Mouse (Mus musculus): ENCODE measurements around the gene Mtnr1a. TPM values are rescaled to one million over a fixed set of nuclear protein-coding genes. Genes with fewer than 3 reads are reported as not detected.
"Not testable (repeated sequence)": the region's sequence is repeated elsewhere in the genome, so short reads cannot be mapped to it uniquely, and the experiment has no call there.

Gene Mtnr1a
- polyA plus RNA-seq, 1 experiment from 2014 or later: not detected

DNA sequence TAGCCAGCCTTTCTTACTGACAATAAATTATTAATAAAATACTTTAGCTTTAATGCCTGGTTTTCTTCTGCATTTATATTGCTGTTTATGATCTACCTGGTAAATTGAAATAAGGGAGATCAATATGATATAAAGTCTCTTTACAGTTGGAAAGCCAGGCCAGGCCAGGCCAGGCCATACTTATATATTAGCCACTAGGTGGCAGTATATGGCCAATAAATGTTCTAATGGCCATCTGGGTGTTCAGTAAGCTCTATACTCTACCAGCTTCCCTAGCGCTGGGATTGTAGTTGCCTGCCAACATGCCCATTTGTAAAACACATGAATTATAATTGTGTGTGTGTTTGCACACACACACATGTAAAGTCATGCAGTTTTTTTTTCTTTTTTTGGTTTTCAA is 16.7 kb upstream of the Mtnr1a start:
- WGBS (ENCODE audit: insufficient replicate concordance): 55% methylated on average over 1 of the region's 1 CpGs
- no peaks in the 10 kb centered on the region for H3K36me3 ChIP-seq (ENCODE audit: control insufficient read depth, insufficient read depth)
- no peak overlapping the region for H3K4me3 ChIP-seq (ENCODE audit: low read depth, low read length)
- no peak overlapping the region for H3K27ac ChIP-seq (ENCODE audit: low read length)
- H3K4me1 ChIP-seq (ENCODE audit: control insufficient read depth, low read depth, low read length): no peaks in the 10 kb centered on the region
- H3K27me3 ChIP-seq (ENCODE audit: control insufficient read depth, insufficient read depth, low read depth, low read length): no peaks in the 10 kb centered on the region
- ATAC-seq (ENCODE audit: low read depth): no peak
- no peak overlapping the region for H3K9ac ChIP-seq (ENCODE audit: low read depth, low read length)
- no peaks in the 10 kb centered on the region for H3K9me3 ChIP-seq (replicated peaks; ENCODE audit: control insufficient read depth, low read length)
- H3K4me2 ChIP-seq (ENCODE audit: low read depth, low read length): no peak overlapping the region

GRCm38 (mm10) chr8:45052618-45053017 is 16.3 kb upstream of the Mtnr1a start:
- no peaks in the 10 kb centered on the region for H3K9me3 ChIP-seq (replicated peaks; ENCODE audit: control insufficient read depth, low read length)
- no peaks in the 10 kb centered on the region for H3K36me3 ChIP-seq (ENCODE audit: control insufficient read depth, insufficient read depth)
- no peak for ATAC-seq (ENCODE audit: low read depth)
- no peak overlapping the region for H3K27ac ChIP-seq (ENCODE audit: low read length)
- WGBS (ENCODE audit: insufficient replicate concordance): 80% methylated on average over 9 of the region's 9 CpGs
- H3K9ac ChIP-seq (ENCODE audit: low read depth, low read length): no peak overlapping the region
- no peaks in the 10 kb centered on the region for H3K4me1 ChIP-seq (ENCODE audit: control insufficient read depth, low read depth, low read length)
- no peak overlapping the region for H3K4me3 ChIP-seq (ENCODE audit: low read depth, low read length)
- H3K27me3 ChIP-seq (ENCODE audit: control insufficient read depth, insufficient read depth, low read depth, low read length): no peaks in the 10 kb centered on the region
- H3K4me2 ChIP-seq (ENCODE audit: low read depth, low read length): no peak overlapping the region

DNA sequence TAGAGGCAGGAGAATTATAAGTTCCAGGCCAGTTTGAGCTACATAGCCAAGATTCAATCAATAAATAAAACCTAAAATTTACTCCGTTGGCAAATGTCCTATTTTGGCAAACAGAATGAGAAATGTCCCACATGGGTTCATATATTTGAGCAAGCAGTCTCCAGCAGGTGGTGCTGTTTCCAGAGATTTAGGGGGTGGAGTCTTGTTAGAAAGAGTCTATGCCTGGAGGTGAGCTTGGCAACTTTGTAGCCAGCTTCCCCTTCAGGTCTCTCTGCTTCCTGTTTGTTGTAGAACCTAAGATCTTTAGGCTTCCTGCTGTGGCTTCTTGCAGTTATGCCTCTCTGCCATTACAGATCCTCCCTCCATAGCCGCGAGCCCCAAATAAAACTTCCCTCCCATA is 13.4 kb upstream of the Mtnr1a start:
- whole genome bisulfite sequencing (ENCODE audit: insufficient replicate concordance): 81% methylated on average over 3 of the region's 3 CpGs
- Histone ChIP-seq H3K4me1 (ENCODE audit: control insufficient read depth, low read depth, low read length) (no peaks in the 10 kb centered on the region), H3K4me3 (ENCODE audit: low read depth, low read length) (no peak overlapping the region), H3K4me2 (ENCODE audit: low read depth, low read length) (no peak overlapping the region), H3K9me3 (replicated peaks; ENCODE audit: control insufficient read depth, low read length) (no peaks in the 10 kb centered on the region), H3K27me3 (ENCODE audit: control insufficient read depth, insufficient read depth, low read depth, low read length) (no peaks in the 10 kb centered on the region), H3K27ac (ENCODE audit: low read length) (no peak overlapping the region), H3K9ac (ENCODE audit: low read depth, low read length) (no peak overlapping the region), H3K36me3 (ENCODE audit: control insufficient read depth, insufficient read depth) (no peaks in the 10 kb centered on the region)
- no peak for ATAC-seq (ENCODE audit: low read depth)

DNA sequence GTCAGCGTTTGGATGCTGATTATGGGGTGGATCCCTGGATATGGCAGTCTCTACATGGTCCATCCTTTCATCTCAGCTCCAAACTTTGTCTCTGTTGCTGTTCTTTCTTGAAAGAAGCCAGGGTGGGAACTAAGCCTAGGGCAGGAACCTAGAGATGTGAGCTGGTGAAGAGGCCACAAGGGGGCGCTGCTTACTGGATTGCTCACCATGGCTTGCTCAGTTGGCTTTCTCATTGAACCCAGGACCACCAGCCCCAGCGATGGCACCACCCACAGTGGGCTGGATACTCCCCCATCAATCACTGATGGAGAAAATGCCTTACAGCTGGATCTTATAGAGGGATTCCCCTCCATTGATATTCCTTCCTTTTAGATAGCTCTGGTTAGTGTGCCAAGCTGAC is 12.1 kb upstream of the Mtnr1a start:
- no peak for ATAC-seq (ENCODE audit: low read depth)
- H3K4me2 ChIP-seq (ENCODE audit: low read depth, low read length): no peak overlapping the region
- H3K27ac ChIP-seq (ENCODE audit: low read length): no peak overlapping the region
- H3K4me1 ChIP-seq (ENCODE audit: control insufficient read depth, low read depth, low read length): no peaks in the 10 kb centered on the region
- H3K4me3 ChIP-seq (ENCODE audit: low read depth, low read length): no peak overlapping the region
- H3K9me3 ChIP-seq (replicated peaks; ENCODE audit: control insufficient read depth, low read length): no peaks in the 10 kb centered on the region
- H3K36me3 ChIP-seq (ENCODE audit: control insufficient read depth, insufficient read depth): no peaks in the 10 kb centered on the region
- H3K9ac ChIP-seq (ENCODE audit: low read depth, low read length): no peak overlapping the region
- WGBS (ENCODE audit: insufficient replicate concordance): 12% methylated on average over 2 of the region's 3 CpGs
- no peaks in the 10 kb centered on the region for H3K27me3 ChIP-seq (ENCODE audit: control insufficient read depth, insufficient read depth, low read depth, low read length)

DNA sequence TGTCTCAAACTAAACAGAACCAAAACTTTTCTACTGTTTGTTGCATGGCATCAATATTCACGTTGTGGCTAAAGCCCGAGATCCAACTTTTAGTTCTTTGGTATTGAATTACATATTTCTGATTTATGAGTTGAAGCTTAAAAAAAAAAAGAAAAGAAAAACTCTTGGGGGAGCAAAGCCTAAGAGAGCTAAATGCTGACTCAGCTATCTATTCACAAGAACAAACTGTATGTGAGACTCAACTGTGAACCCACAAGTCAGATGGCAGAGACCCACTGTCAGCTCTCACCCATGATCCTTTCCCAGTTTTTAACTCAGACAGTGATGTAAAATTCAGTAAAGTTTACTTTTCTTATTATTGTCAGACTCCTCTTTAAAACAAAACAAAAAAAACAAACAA is 8.9 kb upstream of the Mtnr1a start:
- Histone ChIP-seq H3K27ac (ENCODE audit: low read length) (no peak overlapping the region), H3K9ac (ENCODE audit: low read depth, low read length) (no peak overlapping the region), H3K4me3 (ENCODE audit: low read depth, low read length) (no peak overlapping the region), H3K9me3 (replicated peaks; ENCODE audit: control insufficient read depth, low read length) (no peaks in the 10 kb centered on the region), H3K27me3 (ENCODE audit: control insufficient read depth, insufficient read depth, low read depth, low read length) (no peaks in the 10 kb centered on the region), H3K36me3 (ENCODE audit: control insufficient read depth, insufficient read depth) (no peaks in the 10 kb centered on the region), H3K4me2 (ENCODE audit: low read depth, low read length) (no peak overlapping the region), H3K4me1 (ENCODE audit: control insufficient read depth, low read depth, low read length) (no peaks in the 10 kb centered on the region)
- ATAC-seq (ENCODE audit: low read depth): no peak
- WGBS (ENCODE audit: insufficient replicate concordance): 76% methylated on average over 2 of the region's 2 CpGs

GRCm38 (mm10) chr8:45062311-45062710 is 6.6 kb upstream of the Mtnr1a start:
- ATAC-seq (ENCODE audit: low read depth): no peak
- 74% methylated on average over 11 of the region's 11 CpGs for WGBS (ENCODE audit: insufficient replicate concordance)
- H3K9ac ChIP-seq (ENCODE audit: low read depth, low read length): no peak overlapping the region
- H3K9me3 ChIP-seq (replicated peaks; ENCODE audit: control insufficient read depth, low read length): no peaks in the 10 kb centered on the region
- H3K4me3 ChIP-seq (ENCODE audit: low read depth, low read length): no peak overlapping the region
- H3K27me3 ChIP-seq (ENCODE audit: control insufficient read depth, insufficient read depth, low read depth, low read length): no peaks in the 10 kb centered on the region
- H3K4me2 ChIP-seq (ENCODE audit: low read depth, low read length): no peak overlapping the region
- no peaks in the 10 kb centered on the region for H3K36me3 ChIP-seq (ENCODE audit: control insufficient read depth, insufficient read depth)
- H3K27ac ChIP-seq (ENCODE audit: low read length): no peak overlapping the region
- no peaks in the 10 kb centered on the region for H3K4me1 ChIP-seq (ENCODE audit: control insufficient read depth, low read depth, low read length)

- H3K36me3 ChIP-seq (ENCODE audit: control insufficient read depth, insufficient read depth): no peaks in the 10 kb centered on the region
- no peak overlapping the region for H3K9ac ChIP-seq (ENCODE audit: low read depth, low read length)
- peak overlapping the region; percentile 53 for H3K27ac ChIP-seq (ENCODE audit: low read length)
- 34% methylated on average over 25 of the region's 25 CpGs for WGBS (ENCODE audit: insufficient replicate concordance)
- no peaks in the 10 kb centered on the region for H3K9me3 ChIP-seq (replicated peaks; ENCODE audit: control insufficient read depth, low read length)
- H3K4me3 ChIP-seq (ENCODE audit: low read depth, low read length): no peak overlapping the region
- peak overlapping the region; percentile 27 for H3K4me2 ChIP-seq (ENCODE audit: low read depth, low read length)
- ATAC-seq (ENCODE audit: low read depth): peak; percentile 93
- no peaks in the 10 kb centered on the region for H3K27me3 ChIP-seq (ENCODE audit: control insufficient read depth, insufficient read depth, low read depth, low read length)
- H3K4me1 ChIP-seq (ENCODE audit: control insufficient read depth, low read depth, low read length): no peaks in the 10 kb centered on the region
Observed at GRCm38 (mm10) chr8:45062982-45063924, 5.7 kb upstream of the Mtnr1a start.

DNA sequence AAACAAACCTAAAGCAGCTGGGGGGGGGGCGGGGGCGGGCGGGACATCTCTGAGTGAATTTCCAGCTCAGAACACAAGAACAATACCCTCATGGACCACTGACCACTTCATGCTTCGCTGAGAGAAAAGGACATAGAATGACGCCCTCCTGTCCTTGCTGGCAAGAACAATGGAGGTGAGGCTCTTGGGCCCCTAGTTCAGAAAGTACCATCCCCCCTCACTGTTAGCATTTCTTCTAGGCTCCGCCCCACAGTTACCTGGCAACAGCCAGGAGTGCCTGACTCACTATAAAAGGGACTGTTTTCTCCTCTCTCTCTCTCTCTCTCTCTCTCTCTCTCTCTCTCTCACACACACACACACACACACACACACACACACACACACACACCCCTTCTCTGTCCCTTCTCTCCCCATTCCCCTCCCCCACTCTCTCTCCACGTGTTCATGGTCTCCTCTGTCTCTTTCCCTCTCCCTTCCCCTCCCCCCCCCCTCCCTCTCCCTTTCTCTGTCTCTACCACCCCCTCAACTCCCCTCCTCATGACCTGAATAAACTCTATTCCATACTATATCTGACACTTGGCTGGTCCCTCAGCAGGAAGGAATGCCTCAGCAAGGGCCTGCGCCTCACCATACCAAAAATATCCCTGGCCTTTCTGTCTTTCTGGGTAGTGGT is 4.6 kb upstream of the Mtnr1a start:
- Histone ChIP-seq H3K4me2 (ENCODE audit: low read depth, low read length) (no peak overlapping the region), H3K27me3 (ENCODE audit: control insufficient read depth, insufficient read depth, low read depth, low read length) (no peaks in the 10 kb centered on the region), H3K4me3 (ENCODE audit: low read depth, low read length) (no peak overlapping the region), H3K36me3 (ENCODE audit: control insufficient read depth, insufficient read depth) (no peaks in the 10 kb centered on the region), H3K4me1 (ENCODE audit: control insufficient read depth, low read depth, low read length) (no peaks in the 10 kb centered on the region), H3K9me3 (replicated peaks; ENCODE audit: control insufficient read depth, low read length) (no peaks in the 10 kb centered on the region), H3K27ac (ENCODE audit: low read length) (no peak overlapping the region), H3K9ac (ENCODE audit: low read depth, low read length) (no peak overlapping the region)
- WGBS (ENCODE audit: insufficient replicate concordance): 43% methylated on average over 8 of the region's 8 CpGs
- ATAC-seq (ENCODE audit: low read depth): no peak

DNA sequence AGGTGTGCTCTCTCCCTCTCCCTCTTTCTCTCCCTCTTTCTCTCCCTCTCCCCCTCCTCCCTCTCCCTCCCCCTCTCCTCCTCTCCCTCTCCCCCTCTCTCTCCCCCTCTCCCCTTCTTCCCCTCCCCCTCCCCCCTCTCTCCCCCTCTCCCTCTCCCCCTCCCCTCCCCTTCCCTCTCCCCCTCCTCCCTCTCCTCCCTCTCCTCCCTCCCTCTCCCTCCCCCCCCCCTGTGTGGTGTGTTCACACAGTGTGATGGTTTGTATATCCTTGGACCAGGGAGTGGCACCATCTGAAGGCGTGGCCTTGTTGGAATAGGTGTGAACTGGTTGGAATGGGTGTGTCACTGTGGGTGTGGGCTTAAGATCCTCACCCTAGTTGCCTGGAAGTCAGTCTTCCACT is 3.5 kb upstream of the Mtnr1a start:
- WGBS (ENCODE audit: insufficient replicate concordance): 67% methylated on average over 1 of the region's 1 CpGs
- not testable (repeated sequence) for H3K4me2 ChIP-seq (ENCODE audit: low read depth, low read length); H3K9ac ChIP-seq (ENCODE audit: low read depth, low read length); H3K27ac ChIP-seq (ENCODE audit: low read length); H3K4me1 ChIP-seq (ENCODE audit: control insufficient read depth, low read depth, low read length); H3K4me3 ChIP-seq (ENCODE audit: low read depth, low read length); ATAC-seq (ENCODE audit: low read depth); H3K9me3 ChIP-seq (replicated peaks; ENCODE audit: control insufficient read depth, low read length); H3K27me3 ChIP-seq (ENCODE audit: control insufficient read depth, insufficient read depth, low read depth, low read length); H3K36me3 ChIP-seq (ENCODE audit: control insufficient read depth, insufficient read depth)
